Mouse (Mus musculus) large intestine, adult 2 months (tissue): ENCODE results near the gene Pcgf2. TPM values are rescaled to one million over a fixed set of nuclear protein-coding genes. Genes with fewer than 3 reads are reported as not detected.
"Not testable (repeated sequence)": the region's sequence is repeated elsewhere in the genome, so short reads cannot be mapped to it uniquely, and the experiment has no call there.

Source experiments
- DNase-seq: peaks from one replicate; pipeline ENCODE4 v3.0.0-alpha.2; 2012; ENCODE audit warnings: low read depth, low spot score
- WGBS: fragments of 180-500 bp; shearing (Covaris S2); methylation state at CpG from one replicate; pipeline ENCODE4 v1.1.7; 2018; 5-methylcytosine and 5-hydroxymethylcytosine counted together
- polyA plus RNA-seq: library from polyadenylated mRNA; depleted of rRNA; stranded (reverse); fragments of >200 nt; gene quantifications from 2 replicates; pipeline ENCODE4 v1.2.3, GENCODE M21; 2012

The Pcgf2 gene
- polyA plus RNA-seq, 1 experiment, result 26.2 TPM

DNA sequence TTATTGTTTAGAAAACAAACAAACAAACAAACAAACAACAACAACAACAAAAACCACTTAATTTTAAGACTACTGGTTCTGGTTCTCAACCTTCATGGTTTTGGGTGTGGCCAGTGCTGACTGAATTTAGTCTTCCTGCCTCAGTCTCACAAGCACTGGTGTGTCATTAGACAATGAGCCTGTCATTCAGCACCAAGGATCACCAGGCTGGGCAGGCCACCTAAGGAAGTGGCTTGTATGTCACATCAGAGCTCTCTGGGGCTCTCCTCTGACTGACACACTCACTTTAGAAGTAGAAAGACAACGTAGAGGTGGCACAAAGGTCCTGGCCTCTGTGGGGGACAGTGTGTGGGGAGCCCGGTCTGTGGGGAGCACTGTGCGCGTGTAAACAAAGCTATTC, 18.7 kb upstream of the Pcgf2 start:
- no peak for DNase-seq
- 84% methylated on average over 4 of the region's 4 CpGs for WGBS

DNA sequence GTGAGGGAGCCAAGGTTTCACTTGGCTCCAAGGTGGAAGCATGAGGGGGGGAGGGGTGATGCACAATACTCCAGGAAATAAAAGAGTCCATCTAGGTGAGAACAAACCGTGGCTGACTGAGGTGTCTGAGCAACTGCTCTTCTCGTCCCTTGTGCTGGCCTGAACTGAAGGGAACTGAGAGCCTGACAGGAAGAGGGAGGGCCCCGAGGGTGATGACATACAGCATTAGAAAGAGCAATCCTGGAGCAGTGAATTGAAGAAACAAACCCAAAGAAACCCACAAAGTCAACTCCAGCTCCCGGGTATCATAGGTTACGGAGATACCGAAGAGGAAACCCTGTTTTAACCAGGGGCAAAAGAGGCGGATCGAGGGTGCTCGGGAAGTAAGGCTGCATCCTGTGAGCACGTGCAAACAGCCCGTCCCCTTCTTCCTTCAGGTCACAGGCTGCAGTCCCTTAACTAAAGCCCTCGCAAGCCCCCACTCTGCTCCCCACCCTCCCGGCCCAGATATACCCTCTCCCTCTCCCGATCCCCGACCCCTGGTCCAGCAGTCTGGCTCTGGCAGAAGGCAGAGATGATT, 18.1 kb upstream of the Pcgf2 start:
- no peak for DNase-seq
- WGBS, result 81% methylated on average over 15 of the region's 15 CpGs

DNA sequence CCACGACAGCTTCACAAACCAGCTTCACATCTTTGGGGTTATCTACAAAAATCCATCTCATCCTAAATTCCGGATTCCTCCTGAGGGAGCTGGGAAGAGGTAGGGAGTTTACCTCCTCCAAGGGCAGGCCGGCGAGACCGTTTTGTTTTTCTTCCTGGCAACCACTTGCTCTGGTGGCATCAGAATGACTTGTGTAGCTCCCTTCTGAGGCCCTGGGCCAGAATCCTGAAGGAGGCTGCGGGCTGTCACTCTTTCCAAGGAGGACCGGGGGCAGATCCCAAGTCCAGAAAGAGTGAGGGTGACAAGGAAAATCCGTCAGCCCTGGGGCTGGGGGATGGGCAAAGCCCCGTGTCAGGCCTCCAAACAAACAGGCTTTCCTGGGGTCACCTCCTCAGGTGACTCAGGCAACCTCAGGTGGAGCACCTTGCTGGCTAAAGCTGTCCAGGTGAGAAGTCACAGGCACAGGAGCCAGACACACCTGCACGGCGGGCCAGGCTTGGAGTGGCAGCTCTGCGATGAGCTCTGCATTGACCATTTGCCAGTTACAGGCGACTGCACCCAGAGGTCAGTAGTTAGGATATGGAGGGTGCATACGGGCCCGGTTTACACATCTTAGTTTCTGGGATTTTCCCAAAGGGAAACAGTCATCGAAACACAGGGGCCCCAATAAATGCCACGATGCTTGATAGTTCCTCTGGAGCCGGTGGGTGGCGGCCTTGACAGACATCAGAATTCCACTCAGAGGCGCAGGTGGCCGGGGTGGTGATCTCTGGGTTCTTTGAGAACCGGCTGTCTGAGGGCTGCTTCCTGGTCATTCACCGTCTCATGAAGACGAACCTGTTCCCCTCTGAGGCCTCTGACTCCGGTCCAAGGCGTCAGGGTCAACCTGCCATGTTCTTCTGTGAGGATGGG, 17.3 kb upstream of the Pcgf2 start:
- no peak for DNase-seq
- WGBS, result 84% methylated on average over 26 of the region's 26 CpGs

DNA sequence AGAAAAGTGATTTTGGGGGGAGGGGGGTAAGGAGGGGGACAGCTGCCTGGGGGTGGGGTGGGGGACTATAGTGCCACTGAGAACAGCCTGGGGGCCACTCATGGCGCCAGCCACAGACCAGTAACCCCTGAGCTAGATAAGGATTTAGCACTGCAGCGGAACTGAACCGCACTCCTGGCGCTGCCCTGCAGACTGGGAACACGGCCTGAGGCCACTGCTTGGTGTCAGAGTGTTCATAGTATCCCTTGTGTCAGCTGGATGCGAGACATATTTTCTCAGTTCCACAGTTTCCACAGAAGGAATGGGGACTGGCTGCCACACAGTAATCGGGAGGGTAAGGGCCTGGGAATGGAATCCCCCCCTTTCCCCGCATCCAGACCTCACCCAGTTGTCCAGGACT, 15.7 kb upstream of the Pcgf2 start:
- WGBS, result 94% methylated on average over 8 of the region's 8 CpGs
- no peak for DNase-seq

DNA sequence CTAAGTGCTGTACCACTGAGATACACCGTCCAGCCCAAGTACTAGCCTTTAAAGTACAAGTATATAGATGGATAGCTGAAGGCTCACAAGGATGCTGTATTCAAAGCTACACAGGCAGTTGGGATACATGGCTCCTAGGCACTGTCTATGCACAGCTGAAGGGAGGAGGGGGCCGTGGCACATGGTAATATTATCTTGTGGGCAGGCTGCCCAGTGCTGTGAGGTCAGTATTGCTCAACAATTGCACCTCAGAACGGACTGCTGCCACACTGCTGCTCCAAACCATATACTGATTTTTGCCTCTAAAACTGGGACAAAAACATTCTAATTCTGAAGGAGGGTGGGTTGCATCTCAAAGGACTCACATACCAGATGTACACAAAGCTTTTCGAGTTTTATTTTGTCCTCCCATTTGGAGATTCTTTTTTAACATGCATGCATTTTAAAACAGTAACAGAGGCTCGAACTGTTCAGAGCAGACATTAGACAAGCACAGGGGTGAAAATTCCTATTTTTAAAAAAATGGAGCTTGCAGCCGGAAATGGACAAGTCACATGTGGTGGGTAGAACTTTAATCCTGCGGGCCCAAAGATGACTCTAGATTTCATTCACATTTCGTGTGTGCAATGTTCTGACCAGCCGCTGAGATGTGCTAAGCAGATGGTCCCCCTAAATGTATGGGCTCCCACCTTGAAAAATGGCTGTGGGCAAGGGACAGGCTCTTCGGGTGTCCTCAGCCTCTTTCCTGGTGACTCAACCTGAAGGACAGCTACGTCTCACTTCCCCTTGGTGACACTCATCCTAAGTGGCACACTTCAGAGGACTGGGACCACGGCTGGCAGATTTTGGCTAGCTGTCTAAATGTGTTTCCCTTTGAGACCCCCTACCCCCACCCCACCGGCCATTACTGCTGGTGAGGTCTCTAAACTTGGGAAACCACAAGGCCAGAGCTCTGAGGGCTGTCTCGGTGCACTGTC, 14.8 kb upstream of the Pcgf2 start:
- WGBS, result 78% methylated on average over 14 of the region's 14 CpGs
- no peak for DNase-seq

DNA sequence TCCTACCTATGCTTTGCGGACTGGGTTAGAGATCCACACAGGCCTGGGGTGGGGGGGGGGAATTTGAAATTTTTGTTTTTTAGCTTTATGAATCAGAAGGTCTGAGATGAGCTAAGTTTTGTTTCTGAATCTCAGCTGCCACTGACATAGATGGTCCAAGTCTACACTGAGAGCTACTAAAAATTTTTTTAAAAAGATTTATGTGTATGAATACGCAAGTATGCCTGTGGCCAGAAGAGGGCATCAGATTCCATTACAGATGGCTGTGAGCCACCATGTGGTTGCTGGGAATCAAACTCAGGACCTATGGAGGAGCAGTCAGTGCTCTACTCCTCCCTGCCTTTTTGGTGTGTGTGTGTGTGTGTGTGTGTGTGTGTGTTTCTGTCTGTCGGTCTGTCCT, 14.1 kb upstream of the Pcgf2 start:
- WGBS, result 94% methylated on average over 3 of the region's 3 CpGs
- no peak for DNase-seq

DNA sequence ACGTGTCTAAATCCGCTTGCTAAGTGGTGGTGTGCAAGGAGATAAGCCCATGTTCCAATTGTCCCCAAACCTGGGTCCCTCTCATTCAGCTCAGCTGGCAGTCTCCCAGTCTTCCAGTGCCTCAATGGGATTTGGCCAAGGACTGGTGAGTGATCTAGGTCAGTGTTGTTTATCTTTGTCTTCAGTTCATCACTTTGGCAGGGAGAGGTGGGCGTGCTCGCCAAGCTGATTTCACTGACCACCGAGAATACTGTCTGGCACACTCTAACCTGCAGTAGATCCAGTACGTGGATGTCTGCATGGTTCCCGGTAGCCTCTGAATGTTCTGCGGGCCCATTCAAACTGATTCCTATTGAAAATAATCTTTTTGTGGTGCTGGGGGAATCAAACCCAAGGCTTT, 13.6 kb upstream of the Pcgf2 start:
- 75% methylated on average over 8 of the region's 8 CpGs for WGBS
- no peak for DNase-seq

DNA sequence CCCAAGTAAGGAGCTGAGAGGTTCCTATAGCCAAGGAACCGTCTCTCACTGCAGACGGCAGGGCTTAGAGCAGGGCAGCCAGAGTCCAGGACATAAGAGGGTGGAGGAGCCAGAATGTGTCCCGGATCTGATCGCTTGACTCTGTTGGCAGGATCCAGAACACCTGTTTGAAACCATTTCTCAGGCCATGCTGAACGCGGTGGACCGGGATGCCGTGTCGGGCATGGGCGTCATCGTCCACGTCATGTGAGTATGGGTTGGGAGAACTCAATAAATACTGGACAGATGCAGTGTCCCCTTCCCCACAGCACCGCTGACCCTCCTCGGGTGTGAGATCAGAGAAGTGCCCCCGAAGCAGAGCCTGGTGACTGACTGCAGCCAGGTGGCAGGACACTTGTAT, 12.0 kb upstream of the Pcgf2 start:
- WGBS, result 93% methylated on average over 15 of the region's 15 CpGs

DNA sequence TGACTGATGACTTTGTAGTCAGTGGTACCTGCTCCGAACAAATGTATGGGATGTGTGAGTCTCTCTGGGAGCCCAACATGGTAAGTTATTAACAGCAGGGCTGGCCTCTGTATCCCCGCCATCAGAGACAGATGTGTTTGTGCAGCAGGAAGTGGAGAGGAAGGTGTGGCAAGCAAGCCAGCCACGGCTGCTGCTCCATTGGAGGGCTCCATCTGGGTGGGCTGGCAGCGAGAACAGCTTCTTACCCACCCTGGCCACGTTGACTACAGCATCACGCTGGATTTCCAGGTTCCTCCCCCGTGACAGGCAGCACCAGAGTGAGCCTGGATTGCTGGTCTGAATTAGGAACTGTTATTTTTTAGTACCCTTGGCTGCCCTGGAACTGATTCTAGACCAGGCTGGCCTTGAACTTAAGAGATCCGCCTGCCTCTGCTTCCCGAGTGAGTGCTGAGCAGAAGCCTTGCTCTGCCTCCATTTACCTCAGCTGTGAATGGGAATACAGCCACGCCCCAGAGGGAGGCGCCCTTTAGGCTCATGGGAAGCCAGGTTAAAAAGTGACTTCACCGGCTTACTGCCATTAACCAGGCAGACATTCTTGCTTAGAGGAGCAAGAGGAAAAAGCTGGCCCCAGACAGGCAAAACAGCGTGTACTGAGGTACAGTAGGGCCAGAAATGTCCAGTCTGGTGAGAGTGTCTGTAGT, 11.1 kb upstream of the Pcgf2 start:
- 57% methylated on average over 13 of the region's 13 CpGs for WGBS

More for the DNA sequence above, 12.0 kb upstream of the Pcgf2 start:
- DNase-seq, result no peak

DNA sequence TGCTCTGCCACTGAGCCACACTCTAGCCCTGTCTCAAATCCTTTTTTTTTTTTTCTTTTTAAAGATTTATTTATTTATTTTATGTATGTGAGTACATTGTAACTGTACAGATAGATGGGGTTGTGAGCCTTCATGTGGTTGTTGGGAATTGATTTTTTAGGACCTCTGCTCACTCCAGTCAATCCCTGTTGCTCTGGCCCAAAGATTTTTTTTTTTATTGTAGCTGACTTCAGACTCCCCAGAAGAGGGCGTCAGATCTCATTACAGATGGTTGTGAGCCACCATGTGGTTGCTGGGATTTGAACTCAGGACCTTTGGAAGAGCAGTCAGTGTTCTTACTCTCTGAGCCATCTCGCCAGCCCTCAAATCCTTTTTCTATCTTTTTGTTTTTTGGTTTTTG, 9.8 kb upstream of the Pcgf2 start:
- WGBS, result 70% methylated on average over 2 of the region's 2 CpGs
- not testable (repeated sequence) for DNase-seq

More for the DNA sequence above, 11.1 kb upstream of the Pcgf2 start:
- no peak for DNase-seq

DNA sequence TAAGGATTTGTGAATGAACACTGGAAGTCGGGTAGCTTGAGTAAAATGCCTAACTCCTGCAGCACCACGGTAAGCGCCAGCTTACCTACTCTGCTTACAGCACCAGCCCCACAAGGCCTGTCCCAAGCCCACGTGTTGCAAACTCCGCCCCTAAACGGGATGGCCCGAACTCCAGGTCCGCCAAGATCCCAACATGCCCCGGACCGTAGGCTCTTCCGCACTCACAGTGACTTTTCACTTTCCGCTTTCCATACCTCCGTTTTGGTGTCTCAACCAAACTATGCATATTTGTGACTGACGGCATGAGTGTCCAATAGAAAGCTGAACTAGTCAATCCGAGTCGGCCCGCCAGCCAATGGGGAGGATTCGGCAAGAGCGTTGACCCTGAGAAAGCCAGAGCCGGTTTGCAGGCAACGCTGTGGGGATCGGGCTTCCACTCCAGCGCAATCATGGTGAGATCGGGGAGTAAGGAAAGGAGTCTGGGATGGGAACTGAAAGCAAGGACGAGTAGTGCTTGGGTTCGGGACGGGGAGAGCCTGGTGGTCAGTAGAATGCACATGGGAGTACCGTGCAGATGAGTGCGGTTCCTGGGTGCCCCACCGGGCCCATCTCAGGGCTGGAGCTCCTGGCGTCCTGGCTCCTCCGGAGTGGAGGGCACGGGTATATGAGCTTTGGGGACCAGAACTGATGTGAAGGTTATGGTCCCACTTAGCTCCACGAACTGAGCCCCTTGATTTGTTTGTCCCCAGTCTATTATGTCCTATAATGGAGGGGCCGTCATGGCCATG, 2.9 kb upstream of the Pcgf2 start, which contains the start of gene Psmb3:
Gene Psmb3 (plus strand): TSS at position 361 of the 788 bp plus-strand sequence.
- DNase-seq, result peak; percentile 100
- whole genome bisulfite sequencing, result under 1% methylated on average over 35 of the region's 35 CpGs

DNA sequence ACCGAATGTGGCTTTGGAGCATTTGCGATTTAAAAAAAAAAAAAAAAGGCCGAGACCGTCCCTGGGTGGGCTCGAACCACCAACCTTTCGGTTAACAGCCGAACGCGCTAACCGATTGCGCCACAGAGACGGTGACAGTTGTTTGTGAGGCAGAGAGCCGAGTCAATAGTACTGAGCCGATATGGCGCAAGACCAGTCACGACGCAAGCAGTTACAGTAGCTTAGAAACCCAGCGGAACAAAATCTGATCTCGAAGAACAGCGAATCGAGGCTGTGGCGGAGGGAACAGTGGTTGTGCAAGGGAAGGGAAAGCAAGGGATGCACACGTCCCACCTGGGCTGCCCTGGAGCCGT, 2.1 kb upstream of the Pcgf2 start:
- DNase-seq, result no peak
- WGBS, result under 1% methylated on average over 24 of the region's 24 CpGs

DNA sequence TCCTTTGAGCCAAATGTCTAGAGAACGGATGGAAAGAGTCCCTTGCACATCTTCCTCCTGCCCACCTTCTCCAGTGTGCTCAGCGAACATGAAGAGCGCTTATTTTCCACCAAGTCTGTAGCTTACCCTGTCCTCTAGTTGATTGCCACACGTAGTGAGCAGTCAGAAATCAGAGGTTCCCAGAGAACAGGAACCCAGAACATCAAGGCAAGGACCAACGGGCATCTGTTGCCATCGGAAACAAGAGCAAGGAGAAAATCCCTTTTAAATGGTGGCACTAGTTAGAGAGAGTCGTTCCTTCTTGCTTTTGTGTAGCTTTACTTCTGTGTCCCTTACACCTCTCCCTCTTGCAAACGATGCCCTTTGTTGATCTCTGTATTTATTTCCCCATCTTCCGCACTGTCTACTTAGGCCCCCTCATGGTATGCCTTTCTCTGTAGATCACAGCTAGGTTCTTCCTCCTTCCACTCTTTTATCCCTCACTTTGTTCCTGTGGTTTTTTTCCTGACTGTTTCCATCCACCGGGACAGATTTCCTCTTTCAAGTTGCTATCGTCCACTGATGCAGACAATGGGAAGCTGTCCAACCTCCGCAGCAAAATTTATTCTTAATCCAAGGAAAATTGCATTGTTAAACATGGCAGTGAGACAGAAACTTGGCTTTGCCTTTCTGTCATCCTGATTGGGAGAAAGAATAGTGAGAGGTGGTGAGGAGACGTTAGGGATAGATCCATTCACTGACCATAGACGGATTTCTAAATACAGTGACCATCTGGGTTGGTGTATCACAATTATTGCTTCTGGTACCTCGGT, 1.5 kb upstream of the Pcgf2 start:
- no peak for DNase-seq
- WGBS, result 57% methylated on average over 15 of the region's 15 CpGs

DNA sequence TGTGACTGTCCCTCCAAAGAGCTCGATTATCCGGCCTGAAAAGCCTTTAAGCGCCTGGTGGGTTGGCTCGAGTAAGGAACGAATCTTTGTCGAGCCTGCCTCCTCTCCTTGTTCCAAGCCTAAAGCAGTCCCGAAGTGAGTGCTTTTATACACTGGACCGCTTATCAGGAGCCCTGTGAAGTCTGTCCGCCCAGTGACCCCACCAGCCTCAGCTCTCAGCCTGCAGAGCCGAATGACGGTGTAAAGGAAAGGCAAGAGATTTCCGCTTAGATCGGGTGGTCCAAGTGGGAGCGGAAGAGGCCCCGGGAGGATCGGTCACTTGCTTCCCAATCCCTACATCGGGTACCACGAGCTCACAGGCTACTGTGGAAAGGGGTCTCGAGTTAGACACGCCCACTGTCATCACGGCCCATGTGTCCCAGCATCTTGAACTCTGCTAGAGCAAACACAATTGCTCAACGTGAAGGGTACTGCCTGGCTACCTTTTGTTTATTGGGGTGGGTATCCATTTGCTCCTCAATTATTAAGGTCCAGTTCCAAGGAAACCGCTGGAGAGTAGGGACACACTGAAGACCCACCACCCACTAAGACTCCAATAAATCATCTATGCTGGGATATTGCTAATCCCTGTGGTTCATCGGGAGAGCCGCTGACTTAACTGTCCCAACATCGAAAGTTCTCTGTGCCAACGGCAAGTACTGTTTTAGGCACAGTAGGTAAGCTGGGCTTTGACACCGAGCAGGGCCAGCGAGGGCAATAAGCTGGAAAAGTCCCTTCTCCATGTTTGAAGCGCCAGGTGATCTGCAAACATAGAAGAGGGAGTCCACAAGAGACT, 666 bp upstream of the Pcgf2 start:
- no peak for DNase-seq
- 16% methylated on average over 30 of the region's 30 CpGs for WGBS

DNA sequence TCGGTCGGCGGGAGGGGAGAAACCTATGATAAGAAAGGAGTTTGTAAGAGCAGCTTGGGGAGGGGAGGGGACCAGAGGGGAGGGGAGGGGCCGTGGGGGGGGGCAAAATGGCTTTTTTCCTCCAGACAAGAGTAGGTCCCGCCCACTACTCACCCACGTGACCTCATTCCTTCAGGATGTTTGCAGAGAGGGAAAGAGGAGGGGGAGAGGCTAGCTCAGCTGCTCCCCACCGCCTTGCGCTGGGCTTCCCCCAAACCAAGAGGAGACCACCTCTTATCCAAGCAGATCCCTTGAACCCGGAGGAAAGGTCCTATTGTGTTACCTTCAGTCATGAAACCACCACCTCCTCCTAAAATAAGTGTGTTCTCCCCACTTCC, 683 bp downstream of the Pcgf2 start:
- DNase-seq, result no peak
- 0% methylated on average over 5 of the region's 9 CpGs for WGBS

DNA sequence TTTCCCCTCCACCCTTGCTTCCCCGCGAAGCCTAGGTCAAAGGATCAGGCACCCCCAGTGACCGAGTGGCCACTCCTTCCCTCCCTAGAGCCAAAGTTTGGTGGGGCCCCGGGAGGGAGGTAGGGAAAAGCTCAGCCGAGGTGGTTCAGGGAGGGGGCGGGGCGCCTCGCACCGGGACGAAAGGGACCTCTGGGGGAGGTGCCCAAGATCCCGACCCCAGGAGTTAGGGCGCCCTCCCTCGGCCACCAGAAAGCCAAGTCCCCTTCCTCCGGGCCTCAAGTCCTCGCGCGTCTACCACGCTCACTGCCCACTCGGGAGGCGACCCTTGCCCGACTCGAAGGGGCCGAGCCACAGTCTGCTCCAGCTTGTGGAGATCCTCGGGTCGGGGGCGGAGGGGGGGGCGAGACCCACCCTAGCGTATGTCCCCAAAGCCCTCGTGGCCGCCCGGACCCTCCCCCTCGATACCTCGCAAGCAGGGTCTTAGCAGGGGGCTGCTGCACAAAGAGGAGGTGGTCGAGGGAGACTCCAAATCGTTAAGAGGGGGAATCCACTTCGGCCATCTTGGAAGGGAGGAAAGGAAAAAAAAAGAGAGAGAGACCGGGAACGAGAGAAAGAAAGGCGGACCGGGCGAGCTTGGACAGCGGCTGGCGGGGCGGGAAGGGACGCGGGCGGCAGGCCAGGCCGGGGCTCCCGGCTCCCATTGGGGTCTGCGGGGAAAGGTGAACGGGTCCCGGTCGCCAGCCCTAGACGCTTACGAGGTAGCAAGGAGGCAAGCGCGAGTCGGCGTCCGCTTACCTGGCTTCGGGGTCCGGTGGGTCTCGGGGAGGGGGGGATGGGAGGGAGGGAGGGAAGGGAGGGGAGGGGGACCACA, 1.3 kb downstream of the Pcgf2 start:
- under 1% methylated on average over 60 of the region's 63 CpGs for WGBS
- no peak for DNase-seq
